Mouse (Mus musculus) urinary bladder, adult 18-20 months (tissue): Measurements from ENCODE around the gene Smagp.

Experiments
- DNase-seq, 2 experiments: peaks; one replicate each; pipeline ENCODE4 v3.0.0; 2022; ENCODE audit warnings: low spot score in 2 of 2, mixed read lengths in 2 of 2

Gene Smagp

GRCm38 (mm10) chr15:100665411-100666218, 28.9 kb upstream of the Smagp start:
- no peak for DNase-seq

- DNase-seq: no peak
These were observed 28.1 kb upstream of the Smagp start for GRCm38 (mm10) chr15:100664813-100665274.

GRCm38 (mm10) chr15:100660805-100661204, 24.1 kb upstream of the Smagp start:
- no peak for DNase-seq

- DNase-seq: no peak
These were observed 23.6 kb upstream of the Smagp start for GRCm38 (mm10) chr15:100660306-100660705.

GRCm38 (mm10) chr15:100655201-100655600, 18.5 kb upstream of the Smagp start:
- no peak for DNase-seq

- DNase-seq: no peak
These were observed 17.5 kb upstream of the Smagp start for GRCm38 (mm10) chr15:100654271-100654670.

- DNase-seq: peak; percentile 61 to 85
These were observed 14.9 kb upstream of the Smagp start for GRCm38 (mm10) chr15:100651610-100652009.

- DNase-seq: no peak
These were observed 13.4 kb upstream of the Smagp start for GRCm38 (mm10) chr15:100650111-100650510.

GRCm38 (mm10) chr15:100646161-100646560, 9.4 kb upstream of the Smagp start:
- no peak for DNase-seq

- DNase-seq: no peak
These were observed 5.7 kb upstream of the Smagp start for GRCm38 (mm10) chr15:100642451-100642850.

GRCm38 (mm10) chr15:100641226-100641810, 4.6 kb upstream of the Smagp start:
- DNase-seq: no peak

- DNase-seq: peak in 1 of 2 experiments; percentile 42
These were observed 3.4 kb upstream of the Smagp start for GRCm38 (mm10) chr15:100639972-100640750.

- DNase-seq: no peak
These were observed 921 bp upstream of the Smagp start for GRCm38 (mm10) chr15:100637661-100638060.

- peak in 1 of 2 experiments; percentile 31 for DNase-seq
These were observed 692 bp downstream of the Smagp start for GRCm38 (mm10) chr15:100635851-100636645.

GRCm38 (mm10) chr15:100635239-100635638, 1.5 kb downstream of the Smagp start:
- no peak for DNase-seq

GRCm38 (mm10) chr15:100633341-100633740, 3.4 kb downstream of the Smagp start:
- no peak for DNase-seq

GRCm38 (mm10) chr15:100632323-100632722, 4.4 kb downstream of the Smagp start:
- no peak for DNase-seq

- DNase-seq: no peak
These were observed 5.1 kb downstream of the Smagp start for GRCm38 (mm10) chr15:100631454-100632170.

- DNase-seq: no peak
These were observed 6.6 kb downstream of the Smagp start for GRCm38 (mm10) chr15:100630126-100630525.

- DNase-seq: no peak
These were observed 7.9 kb downstream of the Smagp start for GRCm38 (mm10) chr15:100628797-100629196.
